Mouse (Mus musculus) megakaryocyte, embryonic 14.5 days (primary cell): ENCODE results near the gene Gm20388.

Experiments
- FLI1 ChIP-seq: IDR thresholded peaks from 2 replicates; pipeline ENCODE4 v1.6.1; 2012; ENCODE audit warnings: low read length, inconsistent platforms, mixed read lengths
- GATA1 ChIP-seq: IDR thresholded peaks from 3 replicates; pipeline ENCODE4 v1.6.1; 2012; ENCODE audit warnings: mixed read lengths, low read length, inconsistent platforms, borderline replicate concordance

GRCm38 (mm10) chr8:123628968-123629755 is 3718.5 kb downstream of the Gm20388 start:
- no peak for TF ChIP-seq FLI1
- no peak for TF ChIP-seq GATA1
